Mouse (Mus musculus) 416B (cell line): ENCODE measurements at regions not wholly inside any gene's neighbourhood (a gene's known extent, or its start where the extent isn't known, plus 50 kb on each side); places are given as distances from the start of the nearest gene placed in this dataset.
A peak's percentile ranks its signal among the peaks of the same experiment; 100 is the strongest.

Source experiments
- DNase-seq: peaks from one replicate; pipeline ENCODE4 v3.0.0; 2011; ENCODE audit warnings: low read depth

GRCm38 (mm10) chr2:79186878-79187277 lies 68.3 kb upstream of the Itga4 start:
- no peak for DNase-seq

- no peak for DNase-seq
Observed at GRCm38 (mm10) chr2:79188511-79189193, 66.6 kb upstream of the Itga4 start.

GRCm38 (mm10) chr2:79193851-79194250 lies 61.4 kb upstream of the Itga4 start:
- DNase-seq, result peak; percentile 42

- peak; percentile 66 for DNase-seq
Observed at GRCm38 (mm10) chr2:79201677-79202076, 53.5 kb upstream of the Itga4 start.
